Mouse (Mus musculus): ENCODE results near the gene Medag.

- no peak for TF ChIP-seq POLR2A (IDR thresholded peaks at IDR 0.05; ENCODE audit: insufficient read length, low read depth)
- no peak for TF ChIP-seq POLR2AphosphoS2 (IDR thresholded peaks at IDR 0.05; ENCODE audit: insufficient read length, low read depth)
- no peak for TF ChIP-seq TCF12 (IDR thresholded peaks at IDR 0.05; ENCODE audit: insufficient read depth, poor library complexity, severe bottlenecking)
- no peak for TF ChIP-seq CEBPB (IDR thresholded peaks at IDR 0.05; ENCODE audit: insufficient read depth, poor library complexity, severe bottlenecking)
- no peak for TF ChIP-seq E2F4 (IDR thresholded peaks at IDR 0.05; ENCODE audit: insufficient read depth)
- TF ChIP-seq MAX (IDR thresholded peaks at IDR 0.05; ENCODE audit: low read depth): no peak
Measured at GRCm38 (mm10) chr5:149447733-149448132, 36.2 kb downstream of the Medag start.

Data from myocyte (in vitro differentiated cells).